Mouse (Mus musculus) WW6 (cell line): Measurements from ENCODE around the gene Miox.
A peak's percentile ranks its signal among the peaks of the same experiment; 100 is the strongest.

Experiments
- DNase-seq: peaks from one replicate; pipeline ENCODE4 v3.0.0-alpha.2; 2013; ENCODE audit warnings: low read depth, low spot score

Gene Miox

DNA sequence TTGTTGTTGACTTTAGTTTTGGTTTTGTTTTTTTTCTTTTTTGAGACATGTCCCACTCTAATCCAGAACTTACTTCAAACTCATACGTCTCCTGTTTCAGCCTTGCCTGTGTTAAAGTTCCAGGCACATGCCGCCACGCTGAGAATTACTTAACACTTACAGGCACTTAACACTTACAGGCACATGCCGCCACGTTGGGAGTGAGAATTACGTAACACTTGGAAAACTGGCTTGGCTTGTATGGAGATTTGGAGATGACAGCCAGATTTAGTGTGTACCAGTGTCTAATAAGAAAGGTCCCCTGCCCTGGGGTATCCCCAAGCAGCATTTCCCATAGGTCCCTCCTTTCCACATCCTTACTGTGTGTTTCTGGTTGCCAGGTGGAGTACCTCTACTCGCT is 28.9 kb downstream of the Miox start:
- no peak for DNase-seq

DNA sequence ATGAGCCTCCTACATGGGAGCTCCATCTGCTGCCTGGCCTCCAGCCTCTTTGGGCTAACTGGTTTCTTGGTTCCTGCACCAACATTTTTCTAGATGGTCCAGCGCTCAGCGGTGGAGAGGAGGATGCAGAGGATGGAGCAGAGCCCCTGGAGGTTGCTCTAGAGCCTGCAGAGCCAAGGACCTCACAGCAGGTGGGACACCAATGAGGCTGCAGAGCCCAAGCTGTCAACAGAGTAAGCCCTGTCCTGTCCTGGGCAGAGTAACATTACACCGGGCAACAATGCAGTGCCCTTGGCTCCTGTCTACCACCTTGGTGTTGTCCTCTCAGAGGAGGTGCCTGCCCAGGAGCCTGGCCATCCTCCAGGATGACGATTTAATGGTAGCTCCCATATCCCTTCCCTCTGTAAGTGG is 30.9 kb downstream of the Miox start:
- DNase-seq = no peak

DNA sequence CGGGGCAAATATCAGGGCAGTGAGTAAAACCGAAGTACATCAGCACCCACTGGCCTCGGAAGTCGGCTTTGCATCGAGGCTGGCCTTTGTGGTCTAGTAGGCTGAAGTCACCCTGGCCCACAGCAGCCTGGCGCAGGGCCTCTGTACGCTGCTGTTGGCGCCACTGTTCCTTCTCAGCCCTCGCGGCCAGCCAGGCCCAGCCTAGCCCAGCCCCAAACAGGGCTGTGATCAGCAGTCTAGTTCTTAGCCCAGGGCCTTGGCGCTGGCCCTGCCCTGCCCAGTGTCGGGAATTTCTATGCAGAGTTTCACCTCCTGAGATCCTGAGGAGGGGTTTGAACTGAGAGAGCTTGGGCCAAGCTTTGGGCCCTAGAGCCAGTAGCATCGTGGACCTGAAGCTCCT is 37.9 kb downstream of the Miox start:
- no peak for DNase-seq

DNA sequence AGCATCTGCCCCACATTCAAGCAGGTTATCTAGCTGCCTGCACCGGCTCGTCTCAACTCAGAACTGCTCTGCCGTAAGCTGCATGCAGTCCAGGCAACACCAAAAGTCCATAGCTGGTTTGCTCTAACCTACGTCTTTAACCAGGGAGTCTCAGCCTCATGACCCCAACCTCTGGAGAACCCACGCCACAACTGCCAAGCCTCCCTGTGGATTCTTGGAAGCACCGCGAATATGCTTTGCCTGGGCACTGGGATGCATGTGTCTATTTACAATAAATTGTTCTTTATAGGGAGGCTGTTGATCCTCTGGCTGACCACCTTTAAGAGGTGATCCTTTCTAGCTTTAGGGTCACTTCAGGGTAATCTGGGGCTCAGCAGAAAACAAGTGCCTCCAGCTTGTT is 38.3 kb downstream of the Miox start:
- DNase-seq = no peak

DNA sequence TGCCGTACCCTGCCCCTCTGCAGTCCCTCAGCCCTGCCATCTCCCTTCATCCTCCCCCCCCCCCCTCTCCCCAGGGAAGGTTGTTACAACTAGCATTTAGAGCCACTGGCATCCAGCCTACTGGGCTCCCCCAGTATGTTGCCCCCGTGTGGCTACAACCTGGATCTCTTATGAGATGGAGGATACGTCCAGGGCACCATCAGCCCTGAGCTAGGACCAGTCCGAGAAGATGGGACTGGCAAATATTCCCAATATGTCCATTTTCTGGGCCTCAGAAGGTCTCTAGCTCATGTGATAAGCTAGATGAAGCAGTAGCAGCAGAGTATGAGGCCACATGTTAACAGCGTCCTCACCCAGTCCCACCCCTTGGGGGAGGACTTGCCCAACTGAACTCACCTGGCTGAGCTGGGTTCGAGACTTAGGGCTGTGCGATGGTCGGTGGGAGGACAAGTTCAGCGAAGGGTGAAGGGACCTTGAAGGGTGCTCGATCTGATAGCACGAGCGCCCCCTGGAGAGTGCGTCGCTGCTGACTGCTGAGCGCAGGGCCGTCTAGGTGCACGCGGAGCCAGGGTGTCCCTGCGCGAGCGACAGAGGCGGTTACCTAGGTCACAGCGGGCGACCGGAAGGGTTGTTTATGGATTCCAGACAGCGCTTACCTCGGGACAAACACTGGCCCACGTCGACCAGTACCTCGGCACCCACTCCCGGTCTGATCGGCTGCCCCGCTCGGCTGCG is 39.0 kb downstream of the Miox start:
- DNase-seq = peak; percentile 66

DNA sequence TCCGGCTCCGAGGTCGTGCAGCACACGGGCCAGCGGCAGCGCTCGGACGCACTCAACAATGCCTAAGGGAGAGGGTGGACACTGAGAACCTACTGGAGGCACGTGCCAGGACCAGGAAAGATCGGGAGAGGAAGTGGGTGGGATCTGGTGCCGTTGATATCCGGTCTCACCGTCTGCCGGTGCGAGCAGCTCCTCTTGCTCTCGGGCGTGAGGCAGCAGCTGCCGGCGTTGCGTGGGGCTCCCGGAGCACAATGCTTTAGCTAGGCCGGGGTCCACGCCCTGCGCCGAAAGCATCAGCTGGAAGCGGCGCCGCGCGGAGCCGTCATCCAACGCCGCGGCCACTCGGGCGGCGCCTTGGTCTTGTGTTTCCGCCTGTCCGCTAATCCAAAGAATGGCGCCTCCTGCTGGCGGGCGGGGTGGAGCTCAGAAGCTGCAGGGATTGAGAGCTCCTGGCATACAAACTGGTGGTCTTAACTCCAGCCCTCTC is 39.6 kb downstream of the Miox start, which contains the start of gene Sco2:
Gene Sco2, minus strand, starts transcription at position 85 of the 487 bp plus-strand sequence.
- peak; percentile 86 for DNase-seq

DNA sequence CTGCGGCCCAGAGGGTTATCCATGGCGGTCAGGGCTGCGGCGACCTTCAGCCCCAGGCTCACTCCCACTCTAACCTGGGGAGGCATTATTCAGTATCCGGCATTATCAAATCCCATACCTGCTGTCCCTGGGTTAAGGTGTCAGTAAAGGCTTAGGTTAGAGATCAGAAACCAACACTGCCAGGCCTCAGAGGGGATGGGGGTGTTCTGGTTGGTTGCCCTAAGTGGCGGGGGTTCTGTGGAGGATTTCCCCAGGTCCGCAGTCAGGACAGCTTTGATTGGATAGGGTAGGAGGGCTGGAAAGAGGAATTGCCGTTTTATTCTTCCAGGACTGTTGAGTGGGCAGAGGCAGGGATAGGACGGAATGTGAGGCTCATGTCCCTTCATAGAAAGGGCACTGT is 40.1 kb downstream of the Miox start:
- DNase-seq = no peak

DNA sequence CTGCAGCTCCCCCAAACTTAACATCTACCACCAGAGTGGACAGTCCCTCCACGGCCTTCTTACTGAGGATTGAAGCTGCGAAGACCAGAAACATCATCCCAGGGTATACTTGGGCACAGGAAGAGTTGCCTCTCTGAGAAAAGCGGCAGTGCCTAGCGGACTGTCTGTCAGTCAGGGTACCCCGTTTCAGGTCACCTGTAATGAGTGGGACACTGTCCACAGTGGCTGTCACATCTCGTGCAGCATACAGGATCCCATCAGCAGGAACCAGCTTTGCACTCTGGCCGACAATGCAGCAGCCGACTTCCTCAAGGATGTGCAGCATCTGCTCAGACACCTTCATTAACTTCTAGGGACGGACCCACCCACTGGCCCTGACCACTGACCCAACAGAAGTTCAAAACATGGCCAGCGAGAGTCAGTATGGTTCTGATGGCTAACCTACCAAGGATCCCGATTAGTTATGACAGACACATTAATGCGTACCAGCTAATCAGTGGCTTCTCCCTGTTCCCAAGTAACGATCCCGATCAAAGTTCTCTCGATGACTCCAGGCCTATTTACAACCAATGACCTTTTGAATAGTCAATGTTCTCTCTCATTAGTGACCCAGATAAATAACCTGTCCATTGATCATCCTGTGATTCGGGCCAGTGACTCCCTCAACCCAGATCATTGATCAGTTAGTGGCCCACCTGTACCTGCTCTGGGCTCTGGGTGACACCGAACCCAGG is 40.8 kb downstream of the Miox start:
- DNase-seq = no peak

DNA sequence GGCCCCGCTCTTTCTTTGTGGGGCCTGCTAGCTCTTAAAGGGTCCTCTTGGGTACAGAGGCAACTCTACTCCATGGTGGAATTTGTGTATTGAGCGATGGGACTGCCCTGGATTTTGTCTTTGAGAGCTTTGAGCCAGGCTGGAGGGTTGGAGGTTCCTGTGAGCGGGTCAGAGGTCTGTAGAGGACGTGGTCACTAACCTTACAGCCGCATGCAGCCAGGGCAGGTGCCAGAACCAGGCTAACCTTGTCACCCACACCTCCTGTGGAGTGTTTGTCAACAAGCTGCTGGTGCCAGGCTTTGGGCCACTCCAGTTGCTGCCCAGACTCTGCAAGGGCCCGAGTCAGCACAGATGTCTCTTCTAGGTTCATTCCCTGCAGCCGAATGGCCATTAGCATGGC is 41.8 kb downstream of the Miox start:
- DNase-seq = no peak

DNA sequence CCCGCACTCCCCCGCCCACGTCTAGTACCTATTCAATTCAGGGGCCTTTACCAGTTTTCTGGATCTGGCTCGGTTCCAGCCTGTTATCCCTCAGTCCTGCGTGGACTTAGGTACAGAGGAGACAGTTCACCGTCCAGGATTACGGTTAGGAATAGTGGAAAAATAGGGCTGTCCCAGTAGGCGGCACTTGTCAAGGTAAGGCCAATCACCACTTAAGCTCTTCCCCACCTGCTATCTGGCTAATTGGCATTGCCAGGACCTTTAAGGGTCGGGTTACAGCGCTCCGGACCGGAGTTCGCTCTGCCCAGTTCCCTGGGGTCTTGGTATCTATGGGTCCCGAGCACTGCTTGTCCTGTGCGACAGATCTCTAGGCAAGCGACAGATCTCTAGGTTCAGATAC is 42.8 kb downstream of the Miox start, which contains the start of gene Tymp:
Gene Tymp, minus strand, starts transcription at position 83 of the 400 bp plus-strand sequence.
- no peak for DNase-seq

DNA sequence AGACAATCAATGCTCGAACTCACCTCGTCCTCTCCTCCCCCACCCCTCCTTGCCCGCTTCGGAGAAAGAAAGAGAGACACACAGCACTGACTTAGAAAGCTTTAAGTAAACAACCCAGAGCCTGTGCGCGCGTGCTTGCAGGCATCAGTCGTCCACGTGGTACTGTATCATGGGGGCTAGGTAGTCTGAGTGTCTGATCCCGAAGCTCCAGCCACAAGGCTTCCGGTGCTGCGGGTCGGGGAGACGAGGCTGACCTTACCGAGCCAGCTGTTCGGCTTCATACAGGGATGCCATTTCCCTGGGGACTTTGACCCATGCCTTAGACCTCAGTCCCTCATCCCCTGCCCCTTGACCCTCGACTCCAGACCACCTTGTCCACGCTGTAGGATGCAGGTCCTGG is 43.2 kb downstream of the Miox start:
- no peak for DNase-seq

DNA sequence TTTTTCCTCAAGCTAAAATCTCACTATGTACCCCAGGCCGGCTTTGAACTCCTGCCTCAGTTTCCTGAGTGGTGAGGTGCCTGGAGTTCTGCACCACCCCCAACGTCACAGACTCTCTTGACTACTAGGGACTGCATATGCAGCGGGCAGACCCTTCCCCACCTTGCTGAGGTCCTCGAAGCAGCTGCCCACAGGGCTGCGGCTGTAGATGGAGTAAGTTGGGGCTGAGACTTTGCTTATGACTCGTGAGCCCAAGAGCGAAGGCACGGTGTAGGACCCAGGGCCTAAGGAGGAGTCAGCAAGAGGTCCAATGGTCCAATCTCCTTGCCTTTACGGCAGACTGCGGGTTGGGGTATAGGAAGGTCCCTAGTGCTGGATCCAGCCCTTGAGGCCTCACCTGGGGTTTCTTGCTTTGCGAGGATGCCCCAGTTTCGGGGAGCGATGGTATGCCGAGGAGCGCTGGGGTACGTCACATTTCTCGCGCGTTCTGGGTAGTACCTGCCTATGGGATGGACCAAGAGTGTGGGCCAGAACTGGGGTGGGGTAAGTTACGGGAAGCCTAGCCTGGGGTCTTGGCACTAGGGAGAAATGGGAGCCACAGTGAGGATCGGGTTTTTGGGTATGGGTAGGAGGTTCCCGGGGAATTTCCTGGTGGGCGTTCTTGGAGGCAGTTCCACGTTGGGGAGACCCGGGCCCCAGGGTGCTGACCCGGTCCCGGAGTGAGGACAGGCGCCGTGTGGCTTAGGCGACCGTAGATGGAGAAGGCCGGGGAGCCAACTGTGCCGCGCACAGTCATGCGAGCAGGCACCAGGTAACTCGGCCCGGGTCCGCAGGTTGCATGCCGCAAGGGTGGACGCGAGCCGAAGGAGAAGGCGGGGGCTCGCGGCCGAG is 44.0 kb downstream of the Miox start:
- DNase-seq = no peak

DNA sequence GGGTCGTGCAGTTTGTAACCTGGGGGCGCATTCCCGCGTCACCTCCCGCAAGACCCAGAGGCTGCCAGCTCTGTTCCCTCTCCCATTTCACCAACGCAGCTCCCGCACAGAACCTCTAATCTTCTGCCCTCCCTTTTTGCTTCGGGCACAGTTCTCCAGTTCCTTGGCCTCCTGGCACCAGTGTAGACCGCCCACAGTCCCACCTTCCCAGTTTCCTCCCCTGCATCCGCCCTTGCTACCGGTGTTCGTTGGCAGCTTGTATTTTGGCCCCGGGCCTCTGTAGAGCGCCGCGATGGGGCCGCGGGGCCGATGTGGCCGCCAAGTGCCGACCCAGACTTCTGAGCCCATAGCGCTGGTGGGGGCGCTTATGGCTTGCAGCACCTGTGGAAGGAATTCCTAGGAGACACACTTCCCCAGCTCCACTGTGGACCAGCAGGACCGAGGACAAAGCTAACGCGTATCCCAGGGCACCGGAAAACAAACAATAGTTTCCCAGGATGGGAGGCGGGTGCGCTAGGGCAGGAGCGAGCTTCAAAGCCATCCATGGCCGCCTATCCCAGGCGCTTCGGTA is 44.7 kb downstream of the Miox start, which contains the start of gene Odf3b:
Gene Odf3b, minus strand, starts transcription at position 452 of the 571 bp plus-strand sequence.
- no peak for DNase-seq

DNA sequence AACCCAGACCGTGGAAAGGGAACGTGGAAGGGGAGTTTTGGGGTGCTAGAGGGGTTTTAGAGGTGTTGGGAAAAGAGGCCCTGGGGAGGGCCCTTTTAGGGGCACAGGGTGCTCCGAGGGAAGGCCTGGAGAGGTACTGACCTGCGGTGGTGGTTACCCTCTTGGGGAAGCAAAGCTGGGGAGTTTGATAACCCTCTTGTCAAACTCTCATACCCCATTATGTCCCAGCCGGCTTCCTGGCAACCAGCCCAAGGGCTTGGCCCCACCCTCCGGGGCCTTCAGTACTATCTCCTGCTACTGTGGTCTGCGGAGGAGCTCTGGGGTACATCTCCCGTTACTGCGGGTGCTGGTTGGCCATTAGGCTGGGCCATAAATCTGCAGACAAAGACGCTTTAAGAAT is 45.2 kb downstream of the Miox start:
- DNase-seq = no peak

DNA sequence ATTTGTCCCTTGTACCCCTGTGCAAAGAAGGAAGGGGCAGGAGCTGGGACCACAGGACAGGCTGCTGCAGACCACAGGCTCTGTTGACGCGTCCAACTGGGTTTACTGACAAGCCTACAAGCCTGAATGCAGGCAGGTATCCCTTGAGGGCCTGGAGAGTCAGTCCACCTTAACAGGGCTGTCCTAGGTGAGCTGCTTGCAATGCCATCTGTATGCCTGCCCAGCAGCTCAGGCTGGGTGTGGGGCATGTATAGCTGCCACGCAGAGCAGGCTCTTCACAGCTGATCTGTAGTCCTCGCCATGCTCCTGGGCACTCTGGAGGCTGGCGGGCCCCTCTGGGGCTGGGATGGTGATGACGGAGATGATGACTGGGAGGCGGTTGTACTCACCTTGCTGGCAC is 50.4 kb downstream of the Miox start, which contains the start of gene Klhdc7b:
Gene Klhdc7b, plus strand, starts transcription at position 301 of the 400 bp plus-strand sequence.
- no peak for DNase-seq
